Comparison of ENCODE assay signal across 8 mouse cellular contexts in genomic region chr5:98180888-98181635, GRCm38 (mm10). TPM values are rescaled to one million over a fixed set of nuclear protein-coding genes. Genes with fewer than 3 reads are reported as not detected.
A peak's percentile ranks its signal among the peaks of the same experiment; 100 is the strongest.
DNase-seq lines count a peak whose midpoint lies in the region; ATAC-seq and TF ChIP-seq lines count a peak whose summit lies in the region.

No protein-coding gene starts in this region.

- H3K4me1 ChIP-seq in liver, postnatal 0 days (ENCODE audit: insufficient read depth): peaks cover 7% of the 10 kb centered on the region; the same call in 1 of the 2 replicates
- no peaks in the 10 kb centered on the region for H3K4me1 ChIP-seq in liver, embryonic 11.5 days (replicated peaks; ENCODE audit: control insufficient read depth, insufficient read depth, low read length)
- peaks cover 14% of the 10 kb centered on the region for H3K4me1 ChIP-seq in heart, embryonic 16.5 days (ENCODE audit: control insufficient read depth, insufficient read depth, low read length)
- H3K4me1 ChIP-seq in midbrain, embryonic 12.5 days: peaks cover 51% of the 10 kb centered on the region
- H3K4me1 ChIP-seq in stomach, postnatal 0 days (replicated peaks; ENCODE audit: control insufficient read depth, insufficient read depth): 0 out of 2 replicates have a peak, but pooled peaks cover 3% of the 10 kb centered on the region

- peaks cover 88% of the 10 kb centered on the region for H3K27me3 ChIP-seq in liver, postnatal 0 days (ENCODE audit: insufficient read depth, low read length)
- peaks cover 91% of the 10 kb centered on the region for H3K27me3 ChIP-seq in liver, embryonic 11.5 days (replicated peaks; ENCODE audit: control insufficient read depth, insufficient read depth, low read length)
- peaks cover 78% of the 10 kb centered on the region for H3K27me3 ChIP-seq in heart, embryonic 16.5 days (ENCODE audit: control insufficient read depth, insufficient read depth, low read length)
- peaks cover 81% of the 10 kb centered on the region for H3K27me3 ChIP-seq in midbrain, embryonic 12.5 days
- H3K27me3 ChIP-seq in stomach, postnatal 0 days (ENCODE audit: control insufficient read depth, insufficient read depth, low read length): peaks cover 15% of the 10 kb centered on the region; the same call in 1 of the 2 replicates

- no peaks in the 10 kb centered on the region for H3K9me3 ChIP-seq in liver, postnatal 0 days (ENCODE audit: low read length)
- H3K9me3 ChIP-seq in liver, embryonic 11.5 days (ENCODE audit: control insufficient read depth, low read length): no peaks in the 10 kb centered on the region
- H3K9me3 ChIP-seq in heart, embryonic 16.5 days (replicated peaks; ENCODE audit: control insufficient read depth, low read length): no peaks in the 10 kb centered on the region
- no peaks in the 10 kb centered on the region for H3K9me3 ChIP-seq in midbrain, embryonic 12.5 days
- H3K9me3 ChIP-seq in stomach, postnatal 0 days (ENCODE audit: control insufficient read depth, low read length): no peaks in the 10 kb centered on the region

- TF ChIP-seq EP300 in liver, postnatal 0 days (IDR thresholded peaks at IDR 0.05; ENCODE audit: low read depth): no peak
- no peak for TF ChIP-seq EP300 in stomach, postnatal 0 days (optimal IDR thresholded peaks at IDR 0.05)

- H3K9ac ChIP-seq in liver, postnatal 0 days (replicated peaks): no peak overlapping the region
- no peak overlapping the region for H3K9ac ChIP-seq in liver, embryonic 11.5 days (ENCODE audit: low read depth, low read length)
- H3K9ac ChIP-seq in heart, embryonic 16.5 days (ENCODE audit: low read length): no peak overlapping the region
- H3K9ac ChIP-seq in midbrain, embryonic 12.5 days (replicated peaks): peak overlapping the region; percentile 51
- H3K9ac ChIP-seq in stomach, postnatal 0 days (ENCODE audit: low read length): no peak overlapping the region

- no peak for TF ChIP-seq CTCF in liver, postnatal 0 days (IDR thresholded peaks at IDR 0.05; ENCODE audit: low read depth)
- no peak for TF ChIP-seq CTCF in stomach, postnatal 0 days (IDR thresholded peaks at IDR 0.05; ENCODE audit: low read depth)

- H3K4me2 ChIP-seq in liver, postnatal 0 days (ENCODE audit: low read depth, low read length): peak overlapping the region; percentile 4; the same call in 1 of the 2 replicates
- no peak overlapping the region for H3K4me2 ChIP-seq in liver, embryonic 11.5 days
- H3K4me2 ChIP-seq in heart, embryonic 16.5 days (ENCODE audit: low read depth, low read length): peak overlapping the region; percentile 24; the same call in 1 of the 2 replicates
- H3K4me2 ChIP-seq in midbrain, embryonic 12.5 days (replicated peaks): peak overlapping the region; percentile 51
- no peak overlapping the region for H3K4me2 ChIP-seq in stomach, postnatal 0 days (replicated peaks; ENCODE audit: low read depth)

- no peak overlapping the region for H3K4me3 ChIP-seq in liver, postnatal 0 days (ENCODE audit: low read depth, low read length)
- no peak overlapping the region for H3K4me3 ChIP-seq in liver, embryonic 11.5 days (ENCODE audit: low read depth, low read length)
- peak overlapping the region; percentile 17 for H3K4me3 ChIP-seq in heart, embryonic 16.5 days (ENCODE audit: low read length)
- peak overlapping the region; percentile 42 for H3K4me3 ChIP-seq in midbrain, embryonic 12.5 days
- H3K4me3 ChIP-seq in stomach, postnatal 0 days (ENCODE audit: low read depth, low read length): no peak overlapping the region

- H3K36me3 ChIP-seq in liver, postnatal 0 days (replicated peaks; ENCODE audit: insufficient read depth, low read length): no peaks in the 10 kb centered on the region
- H3K36me3 ChIP-seq in liver, embryonic 11.5 days (ENCODE audit: control insufficient read depth, insufficient read depth, low read length): no peaks in the 10 kb centered on the region
- H3K36me3 ChIP-seq in heart, embryonic 16.5 days (ENCODE audit: control insufficient read depth, insufficient read depth): no peaks in the 10 kb centered on the region
- H3K36me3 ChIP-seq in midbrain, embryonic 12.5 days: no peaks in the 10 kb centered on the region
- no peaks in the 10 kb centered on the region for H3K36me3 ChIP-seq in stomach, postnatal 0 days (ENCODE audit: control insufficient read depth, insufficient read depth, low read length)

- ATAC-seq in liver, postnatal 0 days: no peak
- no peak for ATAC-seq in liver, embryonic 11.5 days (replicated peaks; ENCODE audit: low FRiP score)
- ATAC-seq in heart, embryonic 16.5 days (replicated peaks; ENCODE audit: extremely low read depth, insufficient read depth, low FRiP score): no peak
- ATAC-seq in midbrain, embryonic 12.5 days (ENCODE audit: low FRiP score, low read depth): peak; percentile 35
- ATAC-seq in stomach, postnatal 0 days (ENCODE audit: low FRiP score, low TSS enrichment): no peak

- DNase-seq in liver, postnatal 0 days: no peak
- DNase-seq in liver, embryonic 11.5 days (ENCODE audit: low spot score): no peak
- DNase-seq in cerebellum, postnatal 25 days: peak; percentile 78
- no peak for DNase-seq in stomach, postnatal 0 days (ENCODE audit: low spot score)
- DNase-seq in gastrocnemius, postnatal 25 days: no peak
- DNase-seq in urinary bladder, postnatal 10 days (ENCODE audit: low spot score): no peak

- H3K27ac ChIP-seq in liver, postnatal 0 days (ENCODE audit: low read depth): no peak overlapping the region
- no peak overlapping the region for H3K27ac ChIP-seq in liver, embryonic 11.5 days (ENCODE audit: low read depth, low read length)
- no peak overlapping the region for H3K27ac ChIP-seq in heart, embryonic 16.5 days (ENCODE audit: low read length)
- H3K27ac ChIP-seq in midbrain, embryonic 12.5 days (replicated peaks): peak overlapping the region; percentile 74
- no peak overlapping the region for H3K27ac ChIP-seq in stomach, postnatal 0 days (replicated peaks)

- whole genome bisulfite sequencing in liver, postnatal 0 days (ENCODE audit: insufficient replicate concordance): 2% methylated on average over 27 of the region's 27 CpGs
- 2% methylated on average over 27 of the region's 27 CpGs for WGBS in liver, embryonic 11.5 days
- 1% methylated on average over 27 of the region's 27 CpGs for WGBS in heart, embryonic 16.5 days
- WGBS in midbrain, embryonic 12.5 days: under 1% methylated on average over 27 of the region's 27 CpGs
- WGBS in stomach, postnatal 0 days: 2% methylated on average over 27 of the region's 27 CpGs

RNA-seq across cellular contexts. Expression of gene Prdm8, which starts 14.1 kb away (rescaled TPM):
- polyA plus RNA-seq in liver, postnatal 0 days (2015; fragmentation: Nextera tagmentation; extraction: Ambion mirVana): not detected in 2 replicates
- polyA plus RNA-seq in liver, embryonic 11.5 days (2014; fragmentation: Nextera tagmentation; extraction: Ambion mirVana): not detected in 2 replicates
- polyA plus RNA-seq in heart, embryonic 16.5 days (2015; fragmentation: Nextera tagmentation; extraction: Ambion mirVana): 0.11 TPM in 1 of 2 replicates, not detected in the other
- polyA plus RNA-seq in midbrain, embryonic 12.5 days (2016; fragmentation: Nextera tagmentation; extraction: Ambion mirVana): 1.7 and 3.3 TPM in 2 replicates
- 0.06 and 0.07 TPM in 2 replicates for polyA plus RNA-seq in stomach, postnatal 0 days (2015; fragmentation: Nextera tagmentation; extraction: Ambion mirVana)
- under 1 TPM; 0.72 to 0.88 TPM for total RNA-seq in gastrocnemius, postnatal 25 days (2021)

Comparison
In these comparisons a context has a peak if more than half of its experiments do, and no peak if none do; other contexts are left out.
1. H3K4me2 ChIP-seq: peak in liver, postnatal 0 days (single experiment), heart, embryonic 16.5 days (single experiment) and midbrain, embryonic 12.5 days (single experiment); none in liver, embryonic 11.5 days (single experiment) and stomach, postnatal 0 days (single experiment).
2. DNase-seq: peak in cerebellum, postnatal 25 days (2 of 2); none in liver, postnatal 0 days (single experiment), liver, embryonic 11.5 days (single experiment), stomach, postnatal 0 days (single experiment), gastrocnemius, postnatal 25 days (single experiment) and urinary bladder, postnatal 10 days (single experiment).
3. H3K4me3 ChIP-seq: peak in heart, embryonic 16.5 days (single experiment) and midbrain, embryonic 12.5 days (single experiment); none in liver, postnatal 0 days (single experiment), liver, embryonic 11.5 days (single experiment) and stomach, postnatal 0 days (single experiment).